Mouse (Mus musculus): Measurements from ENCODE around the gene Fxn. TPM values are rescaled to one million over a fixed set of nuclear protein-coding genes. Genes with fewer than 3 reads are reported as not detected.

Fxn gene
- polyA plus RNA-seq, 1 experiment from 2014 or later: 91.1 TPM

DNA sequence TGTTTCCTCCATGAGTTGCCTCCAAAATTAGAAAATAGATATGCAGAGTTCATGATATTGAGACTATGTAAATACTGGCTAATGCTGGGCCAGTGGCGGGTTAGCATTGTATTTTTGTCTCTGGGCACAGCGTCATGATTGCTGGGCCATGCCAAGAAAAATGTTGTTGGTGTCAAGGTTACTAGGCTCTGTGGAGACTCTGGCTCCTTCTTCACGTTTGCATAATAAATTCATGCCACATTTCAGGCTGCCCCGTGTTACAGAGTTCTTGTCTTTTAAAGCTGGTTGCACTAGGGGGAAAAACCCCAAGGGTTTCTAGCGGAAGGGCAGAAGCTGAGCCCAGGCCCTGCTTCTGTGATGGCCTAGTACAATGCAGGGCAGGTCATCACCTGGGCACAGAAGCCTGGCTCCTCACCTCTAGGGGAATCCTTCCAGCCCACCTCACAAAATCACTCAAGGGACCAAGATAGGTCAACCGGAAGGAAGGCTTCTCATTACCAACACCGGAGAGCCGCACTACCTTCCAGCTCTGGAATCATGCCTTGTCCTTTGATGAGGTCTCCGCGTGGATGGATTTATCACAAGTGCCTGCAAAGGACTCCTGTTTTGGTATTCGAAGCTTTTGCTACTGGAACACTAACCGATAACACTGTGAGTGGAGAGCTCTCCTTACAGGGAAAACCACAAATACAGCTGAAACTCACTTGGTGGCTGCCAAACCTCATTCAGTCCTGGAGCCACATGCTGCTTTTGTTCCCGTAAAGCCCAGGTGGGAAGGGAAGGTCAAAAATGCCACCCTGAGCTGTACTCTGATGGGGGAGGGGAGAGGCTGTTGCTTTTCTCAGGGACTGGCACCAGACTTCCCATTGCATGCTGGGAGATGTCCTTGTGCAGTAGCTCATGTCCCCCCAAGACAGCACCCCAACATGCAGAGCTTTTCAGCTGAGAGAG lies 27.1 kb upstream of the Fxn start:
- 75% methylated on average over 13 of the region's 13 CpGs for WGBS
- H3K9ac ChIP-seq (ENCODE audit: low read depth, low read length): no peak overlapping the region
- H3K4me2 ChIP-seq: no peak overlapping the region
- H3K9me3 ChIP-seq (ENCODE audit: control insufficient read depth, low read length): no peaks in the 10 kb centered on the region
- no peaks in the 10 kb centered on the region for H3K27me3 ChIP-seq (replicated peaks; ENCODE audit: control insufficient read depth, insufficient read depth, low read length)
- H3K27ac ChIP-seq (ENCODE audit: low read depth, low read length): no peak overlapping the region
- DNase-seq (ENCODE audit: low spot score): no peak
- no peak overlapping the region for H3K4me3 ChIP-seq (ENCODE audit: low read depth, low read length)
- no peaks in the 10 kb centered on the region for H3K36me3 ChIP-seq (ENCODE audit: control insufficient read depth, insufficient read depth, low read length)
- no peak for ATAC-seq (replicated peaks; ENCODE audit: low FRiP score)
- H3K4me1 ChIP-seq (replicated peaks; ENCODE audit: control insufficient read depth, insufficient read depth, low read length): no peaks in the 10 kb centered on the region

DNA sequence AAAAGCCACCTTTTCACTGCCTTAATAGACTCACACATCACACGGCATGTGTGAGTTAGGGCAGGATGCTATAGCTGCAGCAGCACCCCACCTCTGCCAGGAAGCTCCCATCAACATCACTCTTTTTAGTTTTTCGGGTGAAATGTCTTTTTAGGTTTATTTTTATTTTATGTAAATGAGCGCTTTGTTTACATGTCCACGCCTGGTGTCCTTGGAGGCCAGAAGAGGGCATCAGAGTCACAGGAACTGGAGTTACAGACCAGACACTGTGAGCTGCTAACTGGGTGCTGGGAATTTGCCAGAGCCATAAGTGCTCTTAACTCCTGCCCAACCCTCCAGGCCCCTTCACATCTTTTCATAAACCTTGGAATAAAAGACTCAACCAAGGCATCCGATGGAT lies 25.9 kb upstream of the Fxn start:
- H3K4me3 ChIP-seq (ENCODE audit: low read depth, low read length): no peak overlapping the region
- WGBS: 88% methylated on average over 5 of the region's 5 CpGs
- no peak for ATAC-seq (replicated peaks; ENCODE audit: low FRiP score)

DNA sequence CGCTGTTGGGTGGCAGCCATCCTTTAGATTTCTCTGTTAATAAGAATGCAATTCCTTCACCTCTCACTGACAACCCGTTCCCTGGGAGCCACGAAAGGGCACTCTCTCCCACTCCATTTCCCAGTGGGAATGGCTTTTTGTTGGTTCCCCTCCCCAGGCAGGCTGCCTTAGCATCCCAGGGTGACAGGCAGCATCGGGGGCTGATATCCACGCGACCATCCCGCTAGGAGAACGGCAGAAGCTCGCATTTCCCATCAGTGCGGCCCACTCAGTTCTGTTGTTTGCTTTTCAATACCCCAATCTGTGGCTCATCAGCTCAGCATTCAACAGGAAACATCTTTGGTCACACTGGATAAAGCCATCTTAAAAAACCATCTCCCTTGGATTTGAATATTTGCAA lies 21.8 kb upstream of the Fxn start:
- ATAC-seq (replicated peaks; ENCODE audit: low FRiP score) (no peak), DNase-seq (ENCODE audit: low spot score) (no peak)
- H3K4me1 ChIP-seq (replicated peaks; ENCODE audit: control insufficient read depth, insufficient read depth, low read length): no peaks in the 10 kb centered on the region
- no peaks in the 10 kb centered on the region for H3K9me3 ChIP-seq (ENCODE audit: control insufficient read depth, low read length)
- no peaks in the 10 kb centered on the region for H3K36me3 ChIP-seq (ENCODE audit: control insufficient read depth, insufficient read depth, low read length)
- H3K4me2 ChIP-seq: no peak overlapping the region
- H3K9ac ChIP-seq (ENCODE audit: low read depth, low read length): no peak overlapping the region
- H3K27ac ChIP-seq (ENCODE audit: low read depth, low read length): no peak overlapping the region
- WGBS: 59% methylated on average over 10 of the region's 10 CpGs
- H3K4me3 ChIP-seq (ENCODE audit: low read depth, low read length): no peak overlapping the region
- no peaks in the 10 kb centered on the region for H3K27me3 ChIP-seq (replicated peaks; ENCODE audit: control insufficient read depth, insufficient read depth, low read length)

More for the DNA sequence above, 25.9 kb upstream of the Fxn start:
- H3K27me3 ChIP-seq (replicated peaks; ENCODE audit: control insufficient read depth, insufficient read depth, low read length): no peaks in the 10 kb centered on the region
- DNase-seq (ENCODE audit: low spot score): no peak
- H3K4me1 ChIP-seq (replicated peaks; ENCODE audit: control insufficient read depth, insufficient read depth, low read length): no peaks in the 10 kb centered on the region
- no peak overlapping the region for H3K9ac ChIP-seq (ENCODE audit: low read depth, low read length)
- no peaks in the 10 kb centered on the region for H3K36me3 ChIP-seq (ENCODE audit: control insufficient read depth, insufficient read depth, low read length)
- H3K4me2 ChIP-seq: no peak overlapping the region
- no peak overlapping the region for H3K27ac ChIP-seq (ENCODE audit: low read depth, low read length)
- H3K9me3 ChIP-seq (ENCODE audit: control insufficient read depth, low read length): no peaks in the 10 kb centered on the region

DNA sequence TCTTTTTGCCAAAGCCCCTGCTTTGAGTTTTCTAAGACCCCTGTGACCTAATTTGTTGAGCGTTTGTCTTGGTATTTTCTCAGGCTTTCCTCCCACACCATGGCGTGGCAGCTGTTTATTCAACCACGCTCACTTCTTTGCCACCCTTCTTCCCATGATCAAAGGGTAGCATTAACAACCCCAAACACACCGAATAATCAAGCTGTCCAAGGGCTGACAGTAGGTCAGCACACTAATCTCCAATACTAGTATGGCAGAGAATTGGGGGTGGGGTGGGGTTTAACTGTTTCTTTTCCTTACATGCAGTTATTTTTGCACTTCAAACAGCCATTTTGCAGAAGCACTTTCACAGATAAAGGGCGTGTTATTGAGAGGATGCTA lies 21.4 kb upstream of the Fxn start:
- no peak overlapping the region for H3K4me2 ChIP-seq

DNA sequence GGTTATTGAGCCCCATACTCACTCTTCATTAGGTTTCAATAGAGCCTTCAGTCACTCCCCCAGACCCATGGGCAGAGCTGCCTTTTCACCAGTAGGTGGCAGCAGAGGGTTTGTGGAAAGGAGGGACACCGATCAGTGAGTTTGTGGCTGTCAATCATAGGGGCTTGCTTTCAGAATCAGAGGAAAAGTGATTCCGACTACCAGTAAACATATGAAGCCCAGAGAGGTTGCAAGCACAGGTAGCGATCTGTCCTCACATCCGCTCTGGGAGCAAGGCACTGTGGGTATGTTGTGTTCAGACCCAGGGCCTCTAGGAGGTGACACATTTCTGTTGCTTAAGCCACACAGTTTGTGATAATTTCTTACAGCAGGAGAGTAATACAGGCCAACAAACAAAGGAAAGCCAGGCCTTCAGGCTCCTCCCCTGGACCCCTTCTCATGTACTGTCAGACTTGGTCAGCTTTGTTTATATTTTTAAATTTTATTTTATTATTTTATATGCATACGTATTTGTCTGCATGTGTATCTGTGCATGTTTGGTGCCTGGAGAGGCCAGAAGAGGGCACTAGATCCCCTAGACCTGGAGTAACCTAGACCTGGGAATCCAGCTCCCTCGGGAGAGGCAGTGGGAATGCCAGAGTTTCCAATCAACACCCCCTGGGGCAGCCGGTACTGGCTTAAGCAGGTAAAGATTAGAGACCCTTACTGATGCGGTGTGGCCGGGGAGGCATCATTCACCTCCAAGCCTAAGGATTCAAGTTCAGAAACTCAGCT lies 20.8 kb upstream of the Fxn start:
- 11% methylated on average over 9 of the region's 9 CpGs for WGBS
- Histone ChIP-seq H3K9ac (ENCODE audit: low read depth, low read length) (no peak overlapping the region), H3K27ac (ENCODE audit: low read depth, low read length) (no peak overlapping the region), H3K4me2 (peak overlapping the region; percentile 60), H3K36me3 (ENCODE audit: control insufficient read depth, insufficient read depth, low read length) (no peaks in the 10 kb centered on the region), H3K4me1 (replicated peaks; ENCODE audit: control insufficient read depth, insufficient read depth, low read length) (no peaks in the 10 kb centered on the region), H3K9me3 (ENCODE audit: control insufficient read depth, low read length) (no peaks in the 10 kb centered on the region), H3K27me3 (replicated peaks; ENCODE audit: control insufficient read depth, insufficient read depth, low read length) (no peaks in the 10 kb centered on the region), H3K4me3 (ENCODE audit: low read depth, low read length) (peak overlapping the region; percentile 22)
- peak; percentile 64 for DNase-seq (ENCODE audit: low spot score)
- ATAC-seq (replicated peaks; ENCODE audit: low FRiP score): peak; percentile 61; the same call in 1 of the 2 replicates

More for the DNA sequence above, 21.4 kb upstream of the Fxn start:
- Histone ChIP-seq H3K9ac (ENCODE audit: low read depth, low read length) (no peak overlapping the region), H3K4me1 (replicated peaks; ENCODE audit: control insufficient read depth, insufficient read depth, low read length) (no peaks in the 10 kb centered on the region), H3K4me3 (ENCODE audit: low read depth, low read length) (no peak overlapping the region), H3K9me3 (ENCODE audit: control insufficient read depth, low read length) (no peaks in the 10 kb centered on the region), H3K36me3 (ENCODE audit: control insufficient read depth, insufficient read depth, low read length) (no peaks in the 10 kb centered on the region), H3K27me3 (replicated peaks; ENCODE audit: control insufficient read depth, insufficient read depth, low read length) (no peaks in the 10 kb centered on the region), H3K27ac (ENCODE audit: low read depth, low read length) (no peak overlapping the region)
- 33% methylated on average over 5 of the region's 5 CpGs for WGBS
- DNase-seq (ENCODE audit: low spot score) (no peak), ATAC-seq (replicated peaks; ENCODE audit: low FRiP score) (no peak)

DNA sequence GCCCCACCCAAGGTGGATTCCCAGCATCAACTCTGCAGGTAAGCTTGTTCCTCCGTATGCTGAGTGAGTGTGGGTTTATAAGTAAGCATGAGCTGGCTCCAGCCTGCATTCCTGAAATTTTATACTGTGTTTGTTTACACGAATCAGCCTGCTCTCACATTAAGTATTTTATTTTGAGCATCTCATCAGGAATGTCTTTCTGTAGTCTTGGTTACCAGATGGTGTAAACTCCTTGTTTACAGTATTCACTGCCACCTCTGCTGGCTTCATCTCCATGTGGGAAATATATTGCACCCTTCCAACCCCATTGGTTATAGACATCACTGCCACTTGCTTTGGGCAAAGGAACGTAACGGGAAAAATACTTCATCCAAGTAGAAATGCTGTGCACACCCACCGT lies 13.1 kb upstream of the Fxn start:
- DNase-seq (ENCODE audit: low spot score): no peak
- WGBS: 81% methylated on average over 5 of the region's 5 CpGs
- 0 out of 2 replicates have a peak, but pooled peaks cover 2% of the 10 kb centered on the region for H3K27me3 ChIP-seq (replicated peaks; ENCODE audit: control insufficient read depth, insufficient read depth, low read length)

DNA sequence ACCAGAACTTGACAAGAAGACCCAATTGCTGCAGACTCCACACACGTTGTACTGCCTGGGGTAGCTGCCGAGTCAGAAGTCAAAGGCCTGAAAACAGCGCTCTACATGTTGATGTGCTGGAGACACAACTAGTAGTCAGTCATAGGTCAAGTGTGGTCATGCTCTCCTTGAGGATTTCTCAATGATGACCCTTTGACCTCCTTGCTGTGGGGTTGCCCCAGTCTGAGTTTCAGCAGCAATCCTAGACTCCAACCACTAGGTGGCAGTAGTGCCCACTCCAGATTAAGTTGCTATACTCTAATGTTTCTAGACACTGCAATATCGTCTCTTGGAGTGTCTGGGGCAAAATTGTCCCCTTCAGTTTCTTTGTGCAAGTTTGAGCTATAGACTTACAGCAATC lies 3.8 kb upstream of the Fxn start:
- no peak overlapping the region for H3K4me3 ChIP-seq (ENCODE audit: low read depth, low read length)
- H3K4me2 ChIP-seq: no peak overlapping the region
- H3K27me3 ChIP-seq (replicated peaks; ENCODE audit: control insufficient read depth, insufficient read depth, low read length): no peaks in the 10 kb centered on the region
- no peaks in the 10 kb centered on the region for H3K9me3 ChIP-seq (ENCODE audit: control insufficient read depth, low read length)
- ATAC-seq (replicated peaks; ENCODE audit: low FRiP score) (no peak), DNase-seq (ENCODE audit: low spot score) (no peak)
- H3K36me3 ChIP-seq (ENCODE audit: control insufficient read depth, insufficient read depth, low read length): no peaks in the 10 kb centered on the region
- H3K4me1 ChIP-seq (replicated peaks; ENCODE audit: control insufficient read depth, insufficient read depth, low read length): no peaks in the 10 kb centered on the region; the same call in 1 of the 2 replicates
- no peak overlapping the region for H3K27ac ChIP-seq (ENCODE audit: low read depth, low read length)
- H3K9ac ChIP-seq (ENCODE audit: low read depth, low read length): no peak overlapping the region
- 61% methylated on average over 4 of the region's 4 CpGs for WGBS

More for the DNA sequence above, 13.1 kb upstream of the Fxn start:
- Histone ChIP-seq H3K4me1 (replicated peaks; ENCODE audit: control insufficient read depth, insufficient read depth, low read length) (no peaks in the 10 kb centered on the region), H3K9me3 (ENCODE audit: control insufficient read depth, low read length) (no peaks in the 10 kb centered on the region), H3K27ac (ENCODE audit: low read depth, low read length) (no peak overlapping the region), H3K4me2 (no peak overlapping the region), H3K36me3 (ENCODE audit: control insufficient read depth, insufficient read depth, low read length) (no peaks in the 10 kb centered on the region), H3K4me3 (ENCODE audit: low read depth, low read length) (no peak overlapping the region), H3K9ac (ENCODE audit: low read depth, low read length) (no peak overlapping the region)
- ATAC-seq (replicated peaks; ENCODE audit: low FRiP score): no peak

DNA sequence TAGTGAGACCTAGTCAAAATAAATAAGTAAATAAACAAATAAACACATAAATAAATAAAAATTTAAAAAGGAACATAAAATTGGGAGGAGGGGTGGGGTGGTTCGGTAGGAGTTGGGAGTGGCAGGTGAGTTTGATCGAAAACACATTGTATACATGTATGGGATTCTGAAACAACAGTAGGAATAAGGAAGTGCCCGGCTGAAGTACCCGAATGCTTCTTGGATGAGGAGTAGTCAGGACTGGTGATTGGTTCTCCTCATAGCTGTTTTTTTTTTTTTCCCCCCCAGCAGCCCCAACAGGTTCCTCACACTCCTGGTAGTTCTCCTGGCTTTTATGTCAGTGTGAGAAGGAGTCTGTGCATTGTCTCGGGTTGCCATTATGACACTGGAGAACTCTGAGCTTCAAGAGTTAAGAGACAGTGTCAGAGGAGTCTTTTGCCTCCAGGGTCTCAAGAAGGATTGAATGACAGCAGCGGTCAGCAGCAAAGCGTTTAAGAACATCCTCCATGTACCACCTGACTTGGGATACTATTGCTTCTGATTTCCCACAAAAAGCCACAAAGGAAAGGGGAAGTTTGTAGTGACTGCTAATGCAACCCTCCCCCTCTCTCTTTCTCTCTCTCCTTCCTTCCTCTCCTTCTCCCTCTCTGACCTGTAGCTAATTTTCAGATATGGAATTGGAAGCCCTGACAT lies 1.0 kb upstream of the Fxn start:
- WGBS: 40% methylated on average over 7 of the region's 7 CpGs
- peak overlapping the region; percentile 88 for H3K4me2 ChIP-seq
- peak overlapping the region; percentile 25; the same call in 1 of the 2 replicates for H3K27ac ChIP-seq (ENCODE audit: low read depth, low read length)
- H3K4me1 ChIP-seq (replicated peaks; ENCODE audit: control insufficient read depth, insufficient read depth, low read length): peaks cover 4% of the 10 kb centered on the region; the same call in 1 of the 2 replicates
- ATAC-seq (replicated peaks; ENCODE audit: low FRiP score) (no peak), DNase-seq (ENCODE audit: low spot score) (no peak)
- no peaks in the 10 kb centered on the region; the same call in 1 of the 2 replicates for H3K9me3 ChIP-seq (ENCODE audit: control insufficient read depth, low read length)
- no peaks in the 10 kb centered on the region; the same call in 1 of the 2 replicates for H3K36me3 ChIP-seq (ENCODE audit: control insufficient read depth, insufficient read depth, low read length)
- H3K27me3 ChIP-seq (replicated peaks; ENCODE audit: control insufficient read depth, insufficient read depth, low read length): no peaks in the 10 kb centered on the region
- H3K4me3 ChIP-seq (ENCODE audit: low read depth, low read length): peak overlapping the region; percentile 67
- peak overlapping the region; percentile 20; the same call in 1 of the 2 replicates for H3K9ac ChIP-seq (ENCODE audit: low read depth, low read length)

Data from liver, embryonic 11.5 days (tissue).